Mouse (Mus musculus) megakaryocyte, embryonic 14.5 days (primary cell): ENCODE data around the gene Trib2.

Experiments
- FLI1 ChIP-seq: IDR thresholded peaks from 2 replicates; pipeline ENCODE4 v1.6.1; 2012; ENCODE audit warnings: low read length, inconsistent platforms, mixed read lengths
- GATA1 ChIP-seq: IDR thresholded peaks from 3 replicates; pipeline ENCODE4 v1.6.1; 2012; ENCODE audit warnings: mixed read lengths, low read length, inconsistent platforms, borderline replicate concordance

DNA sequence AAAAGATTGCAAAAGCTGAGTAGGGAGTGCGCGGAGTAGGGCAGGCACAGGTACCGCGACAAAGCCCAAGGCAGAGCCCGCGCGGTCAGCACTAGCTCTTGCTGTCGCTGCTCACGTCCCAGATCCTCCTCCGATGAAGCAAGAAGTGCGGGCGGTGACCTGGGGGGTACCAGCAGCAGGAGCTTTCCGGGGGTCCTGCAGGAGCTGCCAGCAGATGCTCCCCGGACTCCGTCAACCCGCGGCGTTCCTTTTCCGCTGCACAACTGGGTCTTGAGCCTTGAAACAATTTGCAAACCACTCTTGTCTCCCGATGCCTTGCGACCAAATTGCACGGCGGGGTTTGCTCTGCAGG lies 492 bp downstream of the Trib2 start:
- TF ChIP-seq GATA1: no peak
- no peak for TF ChIP-seq FLI1
